Mouse (Mus musculus) adrenal gland (tissue): ENCODE data around the gene Shh.

Source experiments
- intact Hi-C: fragments of 180-260 bp; cut with DNase I; formaldehyde crosslinking; loops from one replicate; pipeline ENCODE4 v1.15.1; 2025

Shh gene

DNA sequence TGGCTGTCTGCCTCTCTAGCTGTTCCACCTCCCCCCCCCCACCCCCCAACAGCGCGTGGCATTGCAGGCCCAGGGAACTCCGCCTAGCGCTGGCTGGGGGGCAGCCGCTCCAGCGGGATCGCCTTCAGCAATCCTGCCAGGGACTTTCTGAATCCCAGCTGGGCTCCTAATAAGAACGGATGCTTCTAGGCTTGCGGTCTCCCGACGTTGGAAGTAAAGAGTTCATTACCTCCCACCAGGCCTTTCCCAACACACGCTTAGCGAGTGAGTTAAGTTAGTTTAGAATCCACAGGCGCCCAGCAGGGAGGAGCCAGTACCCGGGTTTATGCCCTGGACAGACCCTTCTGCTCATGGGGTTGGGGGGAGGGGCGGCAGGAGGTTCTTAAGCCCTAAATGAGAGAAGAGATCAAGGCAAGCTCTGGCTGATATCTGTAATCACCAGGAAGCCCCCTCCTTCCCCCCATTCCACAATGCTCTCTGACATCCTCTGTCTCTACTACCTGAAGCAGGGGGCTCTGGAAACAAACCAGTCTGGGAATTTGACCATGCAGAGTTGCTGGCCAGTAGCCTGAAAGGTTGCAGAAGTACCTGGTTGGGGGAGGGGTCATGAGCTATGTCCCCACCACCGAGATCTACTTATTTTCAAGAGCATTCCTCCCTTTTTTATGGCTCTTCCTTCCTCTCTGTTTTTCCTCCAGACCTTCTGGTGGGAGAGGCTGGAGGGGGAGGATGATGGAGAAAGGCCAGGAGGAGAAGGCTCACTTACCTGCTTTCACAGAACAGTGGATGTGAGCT lies 6.3 kb downstream of the Shh start:
- intact Hi-C loops, result no loop called here

DNA sequence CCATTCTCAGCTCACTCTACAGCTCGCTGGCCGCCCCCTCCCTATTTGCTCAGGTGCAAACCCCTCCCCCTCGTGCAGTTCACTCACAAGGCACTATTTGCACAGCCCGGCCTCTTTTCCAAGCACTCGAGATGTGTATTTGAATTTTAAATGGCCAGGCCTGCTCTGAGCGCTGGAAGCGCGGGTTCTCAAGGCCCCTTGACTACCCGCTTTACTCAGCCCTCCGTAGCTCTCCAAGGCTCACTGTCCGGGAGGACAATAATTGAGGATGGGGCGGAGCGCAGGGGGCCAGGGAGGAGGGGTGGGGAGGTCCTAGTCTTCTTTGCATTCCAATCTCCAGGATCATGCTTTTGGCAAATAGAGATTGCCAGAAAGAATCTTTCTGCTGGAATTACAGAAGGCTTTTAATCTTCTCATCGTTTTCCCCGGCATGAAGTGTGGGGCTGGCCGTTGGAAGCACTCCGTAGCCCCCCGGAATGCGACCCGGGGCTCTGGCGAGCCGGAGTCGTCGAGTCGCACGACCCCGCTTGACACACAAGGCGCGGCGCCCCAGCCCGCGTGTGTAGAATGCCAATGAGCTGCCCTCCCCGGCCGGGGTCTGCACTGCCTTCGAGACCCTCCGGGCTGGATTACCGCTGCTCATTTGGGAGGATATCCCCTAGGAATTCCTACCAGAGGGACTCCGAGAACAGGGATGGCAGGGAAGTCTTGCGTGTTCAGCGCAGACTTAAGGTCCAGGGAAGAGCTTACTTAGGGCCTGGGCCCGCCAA lies 7.4 kb downstream of the Shh start:
- intact Hi-C loops, result loop anchor here (10.0 kb wide), 1 partner anchor 875 kb away; no protein-coding TSS in a partner anchor

- intact Hi-C loops, result loop anchor here (10.0 kb wide), 1 partner anchor 876 kb away; no protein-coding TSS in a partner anchor
These were observed 8.2 kb downstream of the Shh start for GRCm38 (mm10) chr5:28458821-28459240.

DNA sequence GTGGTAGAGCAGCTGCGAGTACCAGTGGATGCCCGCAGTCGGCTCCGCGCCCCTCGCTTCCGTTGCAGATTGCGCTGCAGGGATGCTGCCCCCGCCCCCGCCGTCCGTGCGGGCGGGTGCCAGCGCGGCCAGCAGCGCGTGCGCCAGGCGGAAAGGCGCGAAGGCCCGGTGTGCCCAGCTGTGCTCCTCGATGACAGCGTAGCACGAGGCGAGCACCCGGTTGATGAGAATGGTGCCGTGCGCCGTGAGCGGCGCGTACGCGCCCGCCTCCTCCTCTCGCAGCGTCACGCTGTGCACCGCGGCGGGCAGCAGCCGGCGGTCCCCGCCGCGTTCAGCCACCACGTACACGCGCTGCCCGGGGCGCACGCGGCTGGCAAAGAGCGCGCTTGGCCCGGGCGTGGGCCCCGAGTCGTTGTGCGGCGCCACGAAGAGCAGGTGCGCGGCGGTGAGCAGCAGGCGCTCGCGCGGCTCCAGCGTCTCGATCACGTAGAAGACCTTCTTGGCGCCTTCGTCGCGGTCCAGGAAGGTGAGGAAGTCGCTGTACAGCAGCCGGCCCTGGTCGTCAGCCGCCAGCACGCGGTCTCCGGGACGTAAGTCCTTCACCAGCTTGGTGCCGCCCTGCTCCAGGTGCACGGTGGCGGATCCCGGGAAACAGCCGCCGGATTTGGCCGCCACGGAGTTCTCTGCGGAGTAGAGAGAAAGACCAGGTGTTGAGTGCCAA lies 9.0 kb downstream of the Shh start:
- intact Hi-C loops, result loop anchor here (10.0 kb wide), 1 partner anchor 877 kb away; no protein-coding TSS in a partner anchor

- intact Hi-C loops, result loop anchor here (10.0 kb wide), 1 partner anchor 878 kb away; no protein-coding TSS in a partner anchor
These were observed 10.7 kb downstream of the Shh start for GRCm38 (mm10) chr5:28456366-28456765.

- intact Hi-C loops, result loop anchor here (10.0 kb wide), 1 partner anchor 879 kb away; no protein-coding TSS in a partner anchor
These were observed 11.3 kb downstream of the Shh start for GRCm38 (mm10) chr5:28455721-28456120.

DNA sequence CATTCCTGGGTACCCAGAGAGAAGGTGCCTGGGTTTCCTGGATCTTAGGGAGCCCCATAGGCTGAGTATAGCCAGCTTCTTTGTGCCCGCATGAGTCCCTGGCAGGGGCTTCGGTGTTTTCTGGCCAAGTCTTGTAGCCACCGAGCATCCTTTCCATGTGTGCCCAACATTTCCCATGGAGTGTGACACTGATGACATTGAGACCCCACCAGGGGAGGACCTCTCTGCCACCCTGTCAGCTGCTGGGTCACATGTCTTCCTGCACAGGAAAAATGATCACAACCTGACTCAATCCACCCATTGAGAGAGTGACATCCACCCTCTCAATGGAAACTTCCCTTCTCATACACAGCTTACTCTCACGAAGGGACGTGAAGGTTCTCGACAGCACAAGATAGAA lies 12.5 kb downstream of the Shh start:
- intact Hi-C loops, result loop anchor here (5.0 to 10.0 kb wide), 3 partner anchors 818 to 880 kb away; no protein-coding TSS in a partner anchor

GRCm38 (mm10) chr5:28453523-28453922 lies 13.5 kb downstream of the Shh start:
- intact Hi-C loops, result loop anchor here (5.0 to 10.0 kb wide), 3 partner anchors 819 to 881 kb away; no protein-coding TSS in a partner anchor

DNA sequence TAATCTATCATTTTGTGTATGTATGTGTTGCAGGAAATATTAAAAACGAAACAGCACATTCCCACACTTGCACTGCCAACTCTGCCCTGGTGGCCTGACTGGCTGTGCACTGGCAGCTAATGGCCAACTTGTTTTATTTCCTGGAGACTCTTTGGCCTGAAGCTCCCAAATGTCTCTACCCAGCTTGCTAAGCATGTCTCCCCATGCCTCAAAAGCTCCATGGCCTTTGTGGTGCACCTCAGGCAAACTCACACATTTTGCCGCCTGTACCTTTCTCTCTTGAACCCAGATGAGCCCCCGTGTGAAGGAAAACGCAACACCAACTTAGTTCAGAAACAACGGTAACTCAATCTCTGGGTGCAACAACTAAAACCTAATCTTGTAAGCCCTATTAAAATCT lies 14.0 kb downstream of the Shh start:
- intact Hi-C loops, result loop anchor here (5.0 to 10.0 kb wide), 3 partner anchors 819 to 882 kb away; no protein-coding TSS in a partner anchor

- intact Hi-C loops, result loop anchor here (5.0 to 10.0 kb wide), 3 partner anchors 821 to 884 kb away; no protein-coding TSS in a partner anchor
These were observed 15.9 kb downstream of the Shh start for GRCm38 (mm10) chr5:28451053-28451638.

DNA sequence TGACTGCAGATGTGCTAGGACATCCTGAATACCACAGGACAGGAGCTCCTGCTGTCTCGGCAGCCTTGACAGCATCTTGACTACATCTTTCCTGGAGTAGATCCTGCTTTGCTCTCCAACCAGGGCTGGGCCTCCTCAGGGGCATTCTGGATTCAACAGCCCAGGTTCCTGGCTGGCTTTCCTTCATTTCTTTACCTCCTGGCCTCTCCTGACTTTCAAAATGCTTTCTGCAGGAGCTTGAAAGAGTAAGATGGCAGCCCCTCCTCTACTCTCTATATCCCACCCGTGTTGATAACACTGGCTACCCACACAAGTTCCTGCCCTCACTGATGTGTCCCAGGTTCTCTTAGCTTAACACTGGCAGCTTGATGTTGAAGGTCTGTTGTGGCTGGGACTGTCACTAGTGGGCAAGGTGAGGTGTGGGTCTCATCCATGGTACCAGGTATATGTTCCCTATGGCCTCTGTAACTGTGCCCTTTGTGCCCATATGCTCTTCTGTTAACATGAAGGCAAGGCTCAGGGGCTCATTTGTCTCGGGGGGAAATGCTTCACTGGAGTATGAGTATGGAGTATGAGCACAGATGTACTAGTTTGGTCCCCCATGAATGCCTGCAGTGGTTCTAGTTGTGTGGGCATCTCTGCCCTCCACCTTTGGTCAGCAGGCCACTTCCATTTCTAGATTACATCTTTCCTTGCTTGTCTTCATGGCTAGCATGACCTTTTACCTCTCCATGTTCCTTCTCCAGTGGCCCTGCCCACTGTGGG lies 16.7 kb downstream of the Shh start:
- intact Hi-C loops, result loop anchor here (5.0 to 10.0 kb wide), 3 partner anchors 822 to 884 kb away; no protein-coding TSS in a partner anchor

GRCm38 (mm10) chr5:28425926-28426325 lies 41.1 kb downstream of the Shh start:
- intact Hi-C loops, result no loop called here

DNA sequence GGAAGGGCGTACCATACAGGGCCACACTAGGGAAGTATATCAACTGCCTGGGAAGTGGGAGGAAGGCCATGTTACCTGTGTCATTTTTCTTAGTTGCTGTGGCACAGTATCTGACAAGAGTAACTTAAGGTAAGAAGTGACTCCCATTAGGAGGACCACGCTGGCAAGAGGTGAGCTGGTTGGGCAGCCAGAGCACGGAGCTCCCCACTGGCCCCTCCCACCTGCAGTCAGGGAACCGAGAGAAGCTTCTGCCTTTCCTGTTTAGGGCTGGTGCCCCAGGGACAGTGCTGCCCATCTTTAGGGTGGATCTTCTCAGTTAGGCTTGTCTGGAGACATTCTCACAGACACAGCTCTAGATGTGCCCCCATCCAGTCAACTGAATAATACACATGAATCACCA lies 43.3 kb downstream of the Shh start:
- intact Hi-C loops, result no loop called here

- intact Hi-C loops, result no loop called here
These were observed 47.3 kb downstream of the Shh start for GRCm38 (mm10) chr5:28419640-28420265.

- intact Hi-C loops, result no loop called here
These were observed 48.3 kb downstream of the Shh start for GRCm38 (mm10) chr5:28418734-28419133.

DNA sequence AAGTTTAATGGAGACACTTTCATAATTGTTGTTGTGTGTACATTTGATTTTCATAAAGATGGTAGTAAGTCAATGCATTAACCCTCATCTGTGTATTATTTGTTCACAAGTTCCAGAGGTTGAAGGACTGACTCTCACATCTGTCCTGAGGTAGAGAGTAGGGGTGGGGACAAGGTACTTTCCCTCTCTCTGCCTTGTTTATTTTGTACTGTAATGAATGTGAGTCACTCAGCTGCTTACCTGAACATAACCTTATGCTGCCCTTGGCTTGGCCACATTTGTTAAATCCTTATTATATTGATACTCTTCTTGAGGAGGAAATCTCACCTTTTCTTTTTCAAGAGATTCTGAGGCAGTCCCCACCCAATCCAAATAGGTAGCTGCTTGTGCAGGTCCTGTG lies 51.0 kb downstream of the Shh start:
- intact Hi-C loops, result no loop called here

DNA sequence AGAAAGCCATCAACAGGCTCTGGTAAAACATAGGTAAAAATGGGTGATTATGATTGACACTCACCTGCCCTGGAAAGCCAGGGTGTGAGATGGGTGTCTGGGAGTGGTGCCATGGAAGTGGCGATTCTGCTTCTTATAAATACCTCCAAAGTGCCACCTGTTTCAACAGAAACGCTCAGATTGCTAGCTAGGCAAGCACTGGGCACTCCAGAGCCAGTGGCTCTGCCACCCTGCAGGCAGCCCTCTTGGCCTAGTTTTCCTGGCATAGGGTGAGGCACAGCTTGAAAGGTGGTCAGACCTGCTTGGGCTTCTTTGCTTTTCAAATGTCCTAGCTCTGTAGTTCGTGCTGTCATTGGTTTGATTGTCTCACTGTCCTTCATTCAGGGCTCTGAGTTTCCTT lies 53.0 kb downstream of the Shh start:
- intact Hi-C loops, result no loop called here

- intact Hi-C loops, result no loop called here
These were observed 53.5 kb downstream of the Shh start for GRCm38 (mm10) chr5:28413533-28413932.

DNA sequence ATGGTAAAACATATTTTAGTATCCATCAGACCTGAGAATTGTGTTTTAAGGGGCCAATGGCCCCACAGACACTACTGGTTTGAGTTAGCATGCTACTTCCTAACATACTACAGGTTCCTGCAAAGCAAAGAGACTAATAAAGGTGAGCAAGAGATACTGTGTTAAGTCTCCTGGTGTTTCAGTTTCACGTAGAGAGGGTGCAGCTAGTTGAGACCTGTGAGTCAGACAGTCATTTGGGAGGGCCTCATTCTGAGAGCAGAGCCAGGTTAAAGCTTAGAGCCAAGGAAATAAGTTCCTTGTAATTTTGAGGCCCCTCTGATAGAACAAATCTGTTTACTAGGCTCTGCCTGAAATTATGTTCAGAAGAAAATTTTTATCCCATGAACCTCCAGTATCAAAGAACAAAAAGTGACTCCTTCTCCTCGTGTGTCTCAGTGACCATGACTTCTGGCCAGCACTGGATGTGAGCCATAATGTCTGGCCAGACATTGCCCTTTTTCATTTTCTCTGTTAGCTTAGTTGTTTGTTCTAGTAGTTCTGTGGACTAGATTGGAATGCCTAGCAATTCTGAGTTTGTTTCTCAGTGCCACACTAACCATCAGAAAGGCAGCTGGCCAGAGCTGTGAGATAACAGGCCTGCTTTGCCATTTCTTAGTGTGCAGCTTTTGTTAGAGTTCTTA lies 54.9 kb downstream of the Shh start:
- intact Hi-C loops, result no loop called here
